Mouse (Mus musculus): ENCODE measurements around the gene Rbm46. TPM values are rescaled to one million over a fixed set of nuclear protein-coding genes. Genes with fewer than 3 reads are reported as not detected.

The Rbm46 gene
- total RNA-seq (2021) = under 1 TPM; 0.11 to 0.18 TPM
- long read RNA-seq, experiment 1, partial matches to known transcripts = 0 of 1 reads
- long read RNA-seq, experiment 1, other reads (novel, unspliced or antisense) = 1 of 1 reads
- long read RNA-seq, experiment 2 = 0 reads

DNA sequence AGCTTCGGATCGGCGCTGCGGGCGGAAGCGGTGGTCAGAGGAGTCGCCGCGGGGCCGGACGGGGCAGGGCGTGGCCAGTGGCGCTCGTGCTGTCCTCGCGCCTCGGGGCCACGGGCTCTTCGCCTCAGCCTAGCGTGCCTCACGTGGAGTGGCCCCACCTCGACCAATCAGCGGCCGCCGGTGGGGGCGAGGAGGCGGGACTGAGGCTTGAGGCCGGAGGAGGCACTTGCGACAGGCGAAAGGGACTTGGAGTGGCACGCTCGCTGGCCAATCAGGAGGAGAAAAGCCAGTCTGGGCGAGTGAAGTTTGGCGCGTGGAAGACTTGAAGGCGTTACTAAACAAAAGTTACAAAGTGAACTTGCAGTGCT, at the start of gene Rbm46:
Gene Rbm46, minus strand, starts transcription at position 112 of the 368 bp plus-strand sequence.
- intact Hi-C loops (cut with DNase I) = no loop called here
- peak; percentile 89 for DNase-seq
- no peak for TF ChIP-seq CTCF (IDR thresholded peaks at IDR 0.05)
- no peak within 1 kb of the TSS for H3K27ac ChIP-seq
- peak within 1 kb of the TSS; percentile 57 for H3K4me3 ChIP-seq

- intact Hi-C loops (cut with DNase I) = no loop called here
- no peak for DNase-seq
- TF ChIP-seq CTCF (IDR thresholded peaks at IDR 0.05) = no peak
- Histone ChIP-seq H3K27ac (no peak overlapping the region), H3K4me3 (no peak overlapping the region)
Observed at GRCm38 (mm10) chr3:82915632-82916031, 39.3 kb upstream of the Rbm46 start.

GRCm38 (mm10) chr3:82908671-82909070, 32.4 kb upstream of the Rbm46 start:
- Histone ChIP-seq H3K4me3 (no peak overlapping the region), H3K27ac (no peak overlapping the region)
- no peak for DNase-seq
- intact Hi-C loops (cut with DNase I) = no loop called here
- TF ChIP-seq CTCF (IDR thresholded peaks at IDR 0.05) = no peak

DNA sequence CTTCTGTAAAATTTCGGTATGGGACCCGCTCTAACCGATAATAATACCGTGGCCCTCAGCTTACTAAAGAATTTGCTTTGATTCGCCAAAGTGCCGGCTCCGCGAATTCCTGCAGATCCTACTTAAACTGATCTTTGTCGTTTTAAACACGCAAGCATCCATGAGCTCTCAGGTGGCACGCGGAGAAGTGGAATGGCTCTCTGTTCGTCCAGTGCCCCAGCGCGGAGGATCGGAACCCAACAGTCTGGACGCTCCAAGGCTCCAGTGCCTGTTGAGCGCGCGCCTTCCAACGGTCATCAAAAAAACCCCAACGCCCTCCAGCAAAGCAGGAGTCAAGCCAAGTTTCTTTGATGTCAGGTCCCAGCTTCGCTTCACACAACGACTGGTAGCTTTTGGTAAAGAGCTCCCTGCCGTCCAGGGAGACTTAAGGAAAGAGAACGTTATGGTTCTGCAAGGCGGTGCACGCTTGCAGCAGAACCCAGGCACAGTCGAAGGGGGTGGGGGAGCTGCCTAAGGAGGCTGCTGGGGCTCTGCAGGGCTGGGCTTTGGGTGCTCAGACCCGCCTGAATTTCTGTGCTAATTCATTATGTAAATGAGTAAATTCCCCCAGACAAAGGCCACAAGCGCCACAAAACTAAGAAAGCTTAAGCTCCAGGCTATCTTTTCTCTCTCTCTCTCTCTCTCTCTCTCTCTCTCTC, 28.1 kb upstream of the Rbm46 start:
- intact Hi-C loops (cut with DNase I) = no loop called here
- Histone ChIP-seq H3K4me3 (peak overlapping the region; percentile 62), H3K27ac (no peak overlapping the region)
- DNase-seq = no peak
- no peak for TF ChIP-seq CTCF (IDR thresholded peaks at IDR 0.05)

- DNase-seq = peak; percentile 16
- peak within 1 kb of the TSS; percentile 62 for H3K4me3 ChIP-seq
- H3K27ac ChIP-seq = no peak within 1 kb of the TSS
- no peak for TF ChIP-seq CTCF (IDR thresholded peaks at IDR 0.05)
- intact Hi-C loops (cut with DNase I) = no loop called here
Observed at GRCm38 (mm10) chr3:82903613-82904205, 27.4 kb upstream of the Rbm46 start, which contains the start of gene Lrat. TSS of gene Lrat (minus strand) at chr3:82903973.

GRCm38 (mm10) chr3:82902757-82903612, 26.7 kb upstream of the Rbm46 start:
- Histone ChIP-seq H3K4me3 (peak overlapping the region; percentile 62), H3K27ac (no peak overlapping the region)
- DNase-seq = no peak
- intact Hi-C loops (cut with DNase I) = no loop called here
- no peak for TF ChIP-seq CTCF (IDR thresholded peaks at IDR 0.05)

GRCm38 (mm10) chr3:82888842-82889241, 12.6 kb upstream of the Rbm46 start:
- no peak overlapping the region for H3K27ac ChIP-seq
- no peak for TF ChIP-seq CTCF (IDR thresholded peaks at IDR 0.05)
- no peak overlapping the region for H3K4me3 ChIP-seq
- no peak for DNase-seq
- intact Hi-C loops (cut with DNase I) = no loop called here

DNA sequence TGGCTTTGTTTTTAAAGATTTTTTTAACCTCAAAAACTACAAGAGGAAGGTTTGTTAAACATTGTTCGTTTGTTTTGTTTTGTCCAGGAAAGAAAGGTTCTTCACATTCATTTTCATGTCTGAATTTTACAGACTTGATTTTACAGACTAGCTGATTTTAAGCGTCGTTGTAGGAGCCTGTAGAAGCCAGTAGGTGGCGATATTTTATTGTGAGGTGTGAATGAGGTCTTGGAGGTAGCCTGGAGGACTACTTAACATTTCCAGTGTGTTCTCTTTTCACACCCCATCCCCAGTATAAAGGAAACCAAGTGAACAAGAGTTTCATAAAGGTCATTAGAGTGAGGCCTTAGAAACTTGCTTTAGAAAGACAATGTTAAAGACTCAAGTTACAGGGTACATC, 975 bp upstream of the Rbm46 start:
- no peak overlapping the region for H3K4me3 ChIP-seq
- intact Hi-C loops (cut with DNase I) = no loop called here
- DNase-seq = no peak
- no peak overlapping the region for H3K27ac ChIP-seq
- peak; percentile 75 for TF ChIP-seq CTCF (IDR thresholded peaks at IDR 0.05)

DNA sequence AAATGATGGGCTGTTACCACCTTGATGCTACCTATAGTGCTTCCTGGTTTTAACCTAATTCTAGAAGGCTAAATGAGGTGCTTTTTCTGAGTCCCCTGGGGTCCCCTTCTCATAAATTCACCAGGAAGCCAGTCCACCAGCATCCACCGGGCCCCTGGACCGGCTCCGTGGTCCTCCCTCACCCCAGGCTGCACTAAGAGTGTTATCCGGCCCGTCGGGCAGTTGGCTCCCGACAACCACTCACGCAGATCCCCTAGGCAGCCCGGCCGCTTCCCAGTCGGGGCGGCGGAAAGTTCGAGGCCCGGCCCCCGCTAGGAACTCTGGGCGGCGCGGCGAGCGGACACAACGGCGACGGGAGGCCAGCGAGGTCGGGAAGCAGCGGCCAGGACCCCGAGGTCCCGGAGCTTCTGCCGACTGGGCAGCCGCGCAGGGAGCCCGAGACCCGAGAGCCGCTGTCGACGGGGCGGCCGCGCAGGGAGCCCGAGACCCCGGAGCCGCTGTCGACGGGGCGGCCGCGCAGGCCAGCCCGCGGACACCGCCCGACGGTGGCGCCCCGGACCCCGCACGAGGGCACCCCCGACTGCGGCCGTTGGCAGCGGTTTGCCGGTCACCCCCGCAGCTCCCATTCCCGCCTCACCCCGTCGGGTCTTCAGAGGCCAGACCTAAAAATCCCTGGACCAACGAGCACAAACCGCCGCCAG, 462 bp downstream of the Rbm46 start:
- Histone ChIP-seq H3K4me3 (peak overlapping the region; percentile 57), H3K27ac (no peak overlapping the region)
- intact Hi-C loops (cut with DNase I) = no loop called here
- no peak for TF ChIP-seq CTCF (IDR thresholded peaks at IDR 0.05)
- peak; percentile 18 for DNase-seq

DNA sequence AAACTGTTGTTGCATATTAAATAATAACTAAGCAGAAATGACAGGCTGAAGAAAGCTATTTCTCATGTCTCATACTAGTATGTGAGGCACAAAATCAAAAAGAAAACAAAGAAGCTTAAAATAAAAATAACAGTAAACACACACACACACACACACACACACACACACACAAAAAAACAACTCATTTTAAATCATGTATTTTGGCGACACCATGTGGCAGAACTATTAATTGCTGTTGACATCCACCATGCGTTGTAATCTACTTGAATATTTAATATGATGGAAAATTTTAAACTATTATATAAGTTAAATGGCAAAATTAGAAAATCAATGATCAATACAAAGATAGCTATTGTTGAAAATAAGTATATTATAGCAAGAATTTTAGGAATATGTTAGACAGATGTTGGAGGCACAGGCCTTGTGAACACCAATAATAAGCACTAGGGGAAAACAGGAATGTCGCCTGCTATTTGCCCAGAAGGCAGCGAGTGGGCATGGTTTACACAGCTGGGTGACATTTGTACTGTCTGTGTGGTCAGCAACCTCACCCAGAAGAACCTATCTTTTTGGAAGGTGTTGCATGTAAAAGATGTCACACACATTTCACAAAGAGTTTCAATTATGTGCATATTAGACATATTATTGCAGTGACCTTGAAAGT, 18.7 kb downstream of the Rbm46 start:
- H3K27ac ChIP-seq = no peak overlapping the region
- intact Hi-C loops (cut with DNase I) = loop anchor here (2.0 kb wide), 1 partner anchor 493 kb away; no protein-coding TSS in a partner anchor
- no peak for DNase-seq
- no peak overlapping the region for H3K4me3 ChIP-seq
- peak; percentile 48 for TF ChIP-seq CTCF (IDR thresholded peaks at IDR 0.05)

DNA sequence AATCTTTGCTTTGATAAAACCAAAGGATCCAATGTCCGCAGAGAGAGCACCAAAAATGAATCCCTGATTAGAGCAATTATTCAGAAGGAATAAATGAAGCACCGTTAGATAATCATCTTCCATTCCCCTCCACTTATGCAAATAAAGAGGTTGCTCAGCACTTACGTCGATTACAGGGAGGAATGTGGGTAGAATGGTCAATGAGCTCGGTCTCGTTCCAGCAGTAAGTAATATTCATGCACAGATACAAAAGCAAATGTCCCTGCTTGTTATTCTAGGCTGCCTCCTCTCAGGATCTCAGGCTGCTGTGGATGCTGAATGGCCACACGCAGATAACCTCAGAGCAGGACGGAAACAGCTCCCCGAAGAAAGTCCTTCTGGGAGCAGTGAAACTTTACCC, 51.1 kb downstream of the Rbm46 start:
- Histone ChIP-seq H3K27ac (no peak overlapping the region), H3K4me3 (no peak overlapping the region)
- TF ChIP-seq CTCF (IDR thresholded peaks at IDR 0.05) = no peak
- no peak for DNase-seq
- intact Hi-C loops (cut with DNase I) = no loop called here

DNA sequence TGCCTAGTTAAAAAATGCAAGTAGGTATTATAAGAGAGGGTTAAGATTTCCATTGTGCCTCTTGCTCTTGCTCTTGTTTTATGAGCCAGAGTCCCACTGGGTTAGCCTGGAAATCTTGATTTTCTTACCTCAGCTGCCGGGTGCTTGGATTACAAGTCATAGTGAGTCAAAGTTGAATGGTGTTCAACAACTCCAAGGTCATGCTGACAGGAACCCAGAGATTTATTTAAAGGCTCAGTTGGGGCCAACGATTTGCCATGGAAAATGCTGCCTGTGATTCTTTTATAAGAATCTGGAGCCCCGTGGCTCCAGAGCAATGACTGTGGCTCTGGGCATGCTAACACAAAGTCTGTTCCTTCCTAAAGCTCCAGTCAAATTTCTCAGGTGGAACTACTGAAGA, 64.4 kb downstream of the Rbm46 start:
- DNase-seq = no peak
- TF ChIP-seq CTCF (IDR thresholded peaks at IDR 0.05) = no peak
- Histone ChIP-seq H3K4me3 (no peak overlapping the region), H3K27ac (no peak overlapping the region)
- intact Hi-C loops (cut with DNase I) = no loop called here
